Mouse (Mus musculus) Patski (cell line): ENCODE data around the gene BC030870. TPM values are rescaled to one million over a fixed set of nuclear protein-coding genes. Genes with fewer than 3 reads are reported as not detected.

Experiments
- ATAC-seq: fragments of 100-300 bp; one replicate; pipeline ENCODE4 v1.8.0; 2021
- CTCF ChIA-PET: fragments of 350-600 bp; sonication (Branson Sonifier 250); formaldehyde crosslinking; loops from one replicate; lab custom pipeline; 2022; ENCODE audit warnings: inconsistent platforms; lab: Charles Lee
- POLR2A ChIA-PET: fragments of 350-600 bp; sonication (Branson Sonifier 250); formaldehyde crosslinking; loops from one replicate; lab custom pipeline; 2022; ENCODE audit warnings: antibody characterized with exemption, inconsistent platforms; lab: Charles Lee
- DNase-seq: peaks from one replicate; pipeline ENCODE4 v3.0.0-alpha.2; 2011; ENCODE audit warnings: low read depth, low spot score
- H3K27me3 ChIP-seq: fragments of 371-371 bp; one replicate; pipeline ENCODE4 v1.5.1; 2021
- CTCF ChIP-seq: fragments of 100-300 bp; IDR thresholded peaks from one replicate; pipeline ENCODE4 v1.5.1; 2021
- in situ Hi-C: fragments of 300-500 bp; cut with MboI; formaldehyde crosslinking; loops from 3 replicates; pipeline ENCODE4 v1.11.1; 2018; ENCODE audit warnings: low pct_unique_long_range_greater_than_20kb, mixed read lengths
- polyA plus RNA-seq: library from polyadenylated mRNA; unstranded; gene quantifications from one replicate; pipeline ENCODE4 v1.2.3, GENCODE M21; 2021

Gene BC030870
- polyA plus RNA-seq, 1 experiment from 2014 or later, result not detected

DNA sequence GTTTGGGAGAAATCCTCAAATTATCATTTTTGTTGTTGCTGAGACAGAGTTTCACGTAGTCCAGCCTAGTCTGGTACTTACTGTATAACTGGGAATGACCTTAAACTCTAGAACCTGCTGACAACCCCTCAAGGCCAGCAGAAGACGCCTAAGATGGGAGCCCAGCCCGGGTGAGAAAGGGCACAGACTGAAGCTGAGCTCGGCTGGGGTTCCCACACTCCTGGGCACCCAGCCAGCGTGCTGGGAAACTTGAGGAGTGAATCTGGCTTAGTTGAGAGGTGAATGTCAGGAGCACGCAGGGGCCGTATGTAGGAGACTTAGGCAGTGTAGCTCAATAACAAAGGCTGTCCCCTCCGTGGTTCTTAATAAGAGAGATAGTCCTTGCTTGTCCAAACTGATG lies 41.7 kb downstream of the BC030870 start:
- no peaks in the 10 kb centered on the region for H3K27me3 ChIP-seq
- in situ Hi-C loops, result no loop called here
- ChIA-PET POLR2A (no interaction called here), CTCF (no interaction called here)
- no peak for DNase-seq
- ATAC-seq, result no peak
- TF ChIP-seq CTCF, result no peak

DNA sequence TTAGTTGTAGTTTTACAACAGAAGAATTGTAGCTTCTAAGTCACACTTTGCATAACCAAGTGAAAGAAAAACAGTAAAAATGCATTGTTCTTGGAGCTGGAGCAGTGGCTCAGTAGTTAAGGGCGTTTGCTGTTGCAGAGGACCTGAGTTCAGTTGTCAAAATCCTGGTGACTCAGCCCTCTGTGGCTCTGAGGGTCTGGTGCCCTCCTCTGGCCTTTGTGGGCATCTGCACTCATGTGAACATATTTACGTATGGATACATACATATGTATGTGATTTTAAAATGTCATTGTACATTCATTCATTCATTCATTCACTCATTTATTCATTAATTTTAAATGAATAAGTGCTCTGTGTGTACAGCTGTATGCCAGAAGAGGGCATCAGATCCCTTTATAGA lies 43.7 kb downstream of the BC030870 start:
- CTCF ChIA-PET, result interaction anchor here (0.9 kb wide), 1 partner anchor 22 kb away, joined by 3 read pairs; no protein-coding TSS in a partner anchor
- DNase-seq (no peak), ATAC-seq (no peak)
- no peaks in the 10 kb centered on the region for H3K27me3 ChIP-seq
- POLR2A ChIA-PET, result no interaction called here
- TF ChIP-seq CTCF, result peak; percentile 62
- in situ Hi-C loops, result no loop called here

DNA sequence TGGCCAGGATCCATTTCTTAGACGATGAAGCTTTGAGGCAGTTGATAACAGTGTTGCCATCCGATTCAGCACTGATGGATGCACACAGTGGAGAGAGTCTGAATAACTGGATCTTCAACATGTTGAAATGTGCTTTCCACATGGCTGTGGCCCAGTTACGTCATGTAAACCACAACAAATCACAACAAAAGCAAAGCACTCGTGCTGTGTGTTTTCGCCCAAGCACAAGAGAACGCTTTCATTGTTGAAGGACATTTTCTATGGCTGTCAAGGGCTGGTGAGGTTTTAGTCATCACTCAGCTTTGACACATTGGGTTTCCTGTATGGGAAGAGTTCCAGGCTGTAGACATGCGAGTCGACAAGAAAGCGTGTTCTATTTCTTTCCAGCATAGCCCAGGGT lies 48.6 kb downstream of the BC030870 start:
- TF ChIP-seq CTCF, result no peak
- ChIA-PET POLR2A (no interaction called here), CTCF (no interaction called here)
- ATAC-seq (no peak), DNase-seq (no peak)
- no peaks in the 10 kb centered on the region for H3K27me3 ChIP-seq
- in situ Hi-C loops, result no loop called here

DNA sequence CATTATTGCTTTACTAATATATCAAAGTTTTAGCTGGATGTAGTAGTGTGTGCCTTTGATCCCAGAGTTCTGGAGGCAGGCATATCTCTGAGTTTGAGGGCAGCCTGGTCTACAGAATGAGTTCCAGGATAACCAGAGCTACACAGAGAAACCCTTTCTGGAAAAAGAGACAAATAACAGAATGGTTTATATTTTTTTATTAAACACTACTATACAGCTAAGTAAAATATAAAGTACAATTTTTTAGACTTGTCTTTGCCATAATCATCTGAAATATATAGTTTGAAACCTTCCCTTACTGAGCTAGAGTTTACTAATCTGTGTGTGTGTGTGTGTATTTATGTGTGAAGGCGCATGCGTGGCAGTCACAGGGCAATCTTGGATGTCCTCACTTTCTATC lies 54.6 kb downstream of the BC030870 start, which contains the start of gene Gm10663:
Gene Gm10663, plus strand, starts transcription at position 301 of the 400 bp plus-strand sequence.
- ChIA-PET CTCF (interaction anchor here (1.3 kb wide), 1 partner anchor 10 kb away, joined by 3 read pairs; no protein-coding TSS in a partner anchor), POLR2A (no interaction called here)
- DNase-seq, result no peak
- TF ChIP-seq CTCF, result no peak
- H3K27me3 ChIP-seq, result no peaks in the 10 kb centered on the region
- in situ Hi-C loops, result no loop called here
- ATAC-seq, result no peak

DNA sequence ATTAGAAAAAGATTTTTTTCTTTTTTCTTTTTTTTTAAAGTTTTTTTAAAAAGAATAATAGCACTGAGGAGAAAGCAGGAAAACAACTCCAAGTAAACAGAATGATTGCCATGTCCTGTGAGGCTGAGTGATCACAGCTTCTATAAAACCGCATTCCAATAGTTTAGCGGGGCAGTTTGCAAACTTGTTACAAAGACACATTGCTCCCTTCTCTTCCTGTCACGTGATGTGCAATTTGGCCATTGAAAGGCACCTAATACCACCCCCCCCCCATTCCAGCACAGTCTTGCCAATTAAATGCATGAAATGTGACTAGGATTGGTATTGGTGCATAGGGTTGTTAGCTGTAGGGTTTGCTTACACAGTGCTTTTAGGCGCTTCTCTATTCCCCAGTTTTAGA lies 58.4 kb downstream of the BC030870 start:
- H3K27me3 ChIP-seq, result no peaks in the 10 kb centered on the region
- DNase-seq, result no peak
- in situ Hi-C loops, result no loop called here
- ChIA-PET CTCF (no interaction called here), POLR2A (no interaction called here)
- no peak for ATAC-seq
- no peak for TF ChIP-seq CTCF

GRCm38 (mm10) chr8:65068473-65068819 lies 60.9 kb downstream of the BC030870 start:
- H3K27me3 ChIP-seq, result no peaks in the 10 kb centered on the region
- TF ChIP-seq CTCF, result no peak
- ATAC-seq (no peak), DNase-seq (no peak)
- ChIA-PET CTCF (interaction anchor here (1.1 to 1.5 kb wide), 2 partner anchors 9 to 85 kb away, joined by 3 read pairs; no protein-coding TSS in a partner anchor), POLR2A (interaction anchor here (0.6 kb wide), 1 partner anchor 17 kb away, joined by 3 read pairs; no protein-coding TSS in a partner anchor)
- in situ Hi-C loops, result no loop called here

GRCm38 (mm10) chr8:65067694-65068472 lies 61.5 kb downstream of the BC030870 start:
- in situ Hi-C loops, result no loop called here
- TF ChIP-seq CTCF, result no peak
- ATAC-seq (no peak), DNase-seq (no peak)
- ChIA-PET CTCF (interaction anchor here (1.1 to 1.5 kb wide), 3 partner anchors 10 to 85 kb away, joined by 3 read pairs; no protein-coding TSS in a partner anchor), POLR2A (interaction anchor here (0.5 to 0.6 kb wide), 2 partner anchors 16 to 452 kb away, joined by 3 to 7 read pairs; no protein-coding TSS in a partner anchor)
- H3K27me3 ChIP-seq, result no peaks in the 10 kb centered on the region

DNA sequence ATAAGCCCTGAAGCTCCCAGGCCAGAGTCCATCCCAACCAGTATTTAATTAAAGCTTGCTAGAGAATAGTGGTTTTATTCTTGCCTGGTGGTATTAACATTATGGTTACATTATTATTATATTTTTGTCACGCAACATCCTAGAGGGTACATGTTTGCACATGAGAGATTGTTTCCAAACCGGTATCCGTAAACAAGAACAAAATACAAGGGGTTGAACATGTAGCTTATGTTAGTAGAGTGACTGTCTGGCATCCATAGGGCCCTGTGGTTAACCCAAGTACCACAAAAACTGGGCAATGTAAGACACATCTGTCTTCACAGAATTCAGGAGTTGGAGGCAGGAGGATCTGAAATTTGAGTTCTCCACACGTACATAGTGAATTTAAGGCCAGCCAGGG lies 62.3 kb downstream of the BC030870 start:
- ChIA-PET POLR2A (no interaction called here), CTCF (interaction anchor here (0.8 to 1.5 kb wide), 3 partner anchors 11 to 41 kb away, joined by 3 to 5 read pairs (median 3); no protein-coding TSS in a partner anchor)
- in situ Hi-C loops, result no loop called here
- no peak for TF ChIP-seq CTCF
- ATAC-seq (no peak), DNase-seq (no peak)
- H3K27me3 ChIP-seq, result no peaks in the 10 kb centered on the region

DNA sequence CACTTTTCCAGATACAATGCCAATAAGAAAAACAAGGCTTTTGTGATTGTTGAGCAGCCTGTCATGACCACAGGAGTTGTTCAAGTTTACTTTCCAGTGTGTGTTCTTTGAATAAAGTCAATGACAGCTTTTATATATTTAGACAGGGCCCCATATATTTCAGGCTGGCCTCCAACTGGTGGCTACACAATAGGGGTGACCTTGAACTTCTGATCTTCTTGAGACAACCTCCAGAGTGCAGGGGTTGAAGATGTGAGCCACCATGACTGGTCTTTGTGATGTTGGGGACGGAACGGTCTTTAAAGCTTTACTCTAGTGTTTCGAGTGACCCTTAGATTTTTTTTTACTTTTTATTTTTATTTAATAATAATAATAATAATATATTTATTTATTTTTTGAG lies 63.7 kb downstream of the BC030870 start:
- TF ChIP-seq CTCF, result no peak
- CTCF ChIA-PET, result interaction anchor here (1.2 kb wide), 1 partner anchor 23 kb away, joined by 4 read pairs; no protein-coding TSS in a partner anchor
- H3K27me3 ChIP-seq, result no peaks in the 10 kb centered on the region
- DNase-seq (no peak), ATAC-seq (no peak)
- in situ Hi-C loops, result no loop called here
- POLR2A ChIA-PET, result interaction anchor here (0.6 kb wide), 1 partner anchor 38 kb away, joined by 5 read pairs; no protein-coding TSS in a partner anchor

- no peak for DNase-seq
- in situ Hi-C loops, result no loop called here
Measured at GRCm38 (mm10) chr8:65064071-65064470, 65.3 kb downstream of the BC030870 start.

GRCm38 (mm10) chr8:65062195-65062594 lies 67.2 kb downstream of the BC030870 start:
- POLR2A ChIA-PET, result no interaction called here
- no peaks in the 10 kb centered on the region for H3K27me3 ChIP-seq
- DNase-seq (no peak), ATAC-seq (no peak)
- in situ Hi-C loops, result no loop called here
- no peak for TF ChIP-seq CTCF
- CTCF ChIA-PET, result no interaction called here

More at GRCm38 (mm10) chr8:65064071-65064470, 65.3 kb downstream of the BC030870 start:
- ChIA-PET POLR2A (no interaction called here), CTCF (interaction anchor here (0.6 to 2.1 kb wide), 5 partner anchors 11 to 40 kb away, joined by 3 to 6 read pairs (median 4); no protein-coding TSS in a partner anchor)
- no peak for ATAC-seq
- no peaks in the 10 kb centered on the region for H3K27me3 ChIP-seq
- TF ChIP-seq CTCF, result no peak
